Mouse (Mus musculus) layer of hippocampus, adult 9-11 months (tissue): ENCODE data around the gene Olfr1247.
"Not testable (repeated sequence)": the region's sequence is repeated elsewhere in the genome, so short reads cannot be mapped to it uniquely, and the experiment has no call there.

Experiments used
- DNase-seq: peaks from one replicate; pipeline ENCODE4 v3.0.0; 2022

Olfr1247 gene

GRCm38 (mm10) chr2:89614030-89614429 lies at the start of gene Olfr1247:
Olfr1247 (minus strand) TSS chr2:89614130.
- DNase-seq, result no peak

- DNase-seq, result no peak
Observed at GRCm38 (mm10) chr2:89661367-89661766, 47.4 kb upstream of the Olfr1247 start, which contains the start of gene Olfr1250. Olfr1250 (minus strand) TSS chr2:89661467.

GRCm38 (mm10) chr2:89634883-89635282 lies 21.0 kb upstream of the Olfr1247 start, which contains the start of gene Olfr1249:
Olfr1249 (minus strand) TSS chr2:89634983.
- DNase-seq, result no peak

GRCm38 (mm10) chr2:89618145-89618544 lies 4.2 kb upstream of the Olfr1247 start, which contains the start of gene Olfr1248:
Olfr1248 (minus strand) TSS chr2:89618245.
- not testable (repeated sequence) for DNase-seq

GRCm38 (mm10) chr2:89593057-89593456 lies 20.9 kb downstream of the Olfr1247 start, which contains the start of gene Olfr1246:
Olfr1246 (minus strand) TSS chr2:89593157.
- DNase-seq, result no peak

- no peak for DNase-seq
Observed at GRCm38 (mm10) chr2:89578347-89578746, 35.6 kb downstream of the Olfr1247 start, which contains the start of gene Olfr1245. Olfr1245 (minus strand) TSS chr2:89578447.

GRCm38 (mm10) chr2:89562706-89563105 lies 51.2 kb downstream of the Olfr1247 start:
- DNase-seq, result not testable (repeated sequence)
